Comparison of ENCODE assay signal across 8 mouse cellular contexts in the genomic region with DNA sequence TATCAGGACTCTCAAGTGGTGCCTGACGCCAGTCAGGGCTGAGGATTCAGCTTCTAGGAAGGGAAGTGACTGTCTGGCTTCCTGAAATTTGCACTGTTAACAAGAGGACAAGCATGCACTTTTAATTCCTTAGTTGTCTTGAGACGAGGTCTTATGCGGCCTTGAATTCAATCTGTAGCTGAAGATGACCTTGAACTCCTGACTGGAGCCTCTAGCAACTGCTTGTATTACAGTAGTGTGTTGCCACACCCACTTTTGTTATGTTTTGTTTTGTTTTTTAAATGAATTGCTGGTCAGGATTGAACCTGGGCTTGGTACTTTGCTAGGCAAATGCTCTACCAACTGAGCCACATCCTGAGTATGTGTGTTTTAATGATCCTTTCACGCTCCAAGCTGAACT. TPM values are rescaled to one million over a fixed set of nuclear protein-coding genes. Genes with fewer than 3 reads are reported as not detected.
DNase-seq lines count a peak whose midpoint lies in the region; ATAC-seq and TF ChIP-seq lines count a peak whose summit lies in the region.

No protein-coding gene starts in this region.

- peak overlapping the region; percentile 81 for H3K4me3 ChIP-seq in hindbrain, embryonic 11.5 days (ENCODE audit: low read depth, low read length)
- H3K4me3 ChIP-seq in hindbrain, embryonic 16.5 days (ENCODE audit: low read length) = no peak overlapping the region
- peak overlapping the region; percentile 72 for H3K4me3 ChIP-seq in bone marrow macrophage, adult 2 months (ENCODE audit: insufficient read depth, low read length)
- H3K4me3 ChIP-seq in hindbrain, embryonic 13.5 days = no peak overlapping the region; the same call in 1 of the 2 replicates
- peak overlapping the region; percentile 66 for H3K4me3 ChIP-seq in midbrain, embryonic 12.5 days
- H3K4me3 ChIP-seq in thymus, adult 2 months (ENCODE audit: control insufficient read depth, insufficient read depth, low read length) = no peak overlapping the region

- H3K27ac ChIP-seq in hindbrain, embryonic 11.5 days (ENCODE audit: low read depth, low read length) = no peak overlapping the region
- H3K27ac ChIP-seq in hindbrain, embryonic 16.5 days (ENCODE audit: low read depth, low read length) = no peak overlapping the region
- peak overlapping the region; percentile 70 for H3K27ac ChIP-seq in bone marrow macrophage, adult 2 months (ENCODE audit: insufficient read depth, low read depth, low read length)
- no peak overlapping the region for H3K27ac ChIP-seq in hindbrain, embryonic 13.5 days
- no peak overlapping the region for H3K27ac ChIP-seq in midbrain, embryonic 12.5 days (replicated peaks)
- no peak overlapping the region for H3K27ac ChIP-seq in thymus, adult 2 months (ENCODE audit: control insufficient read depth, insufficient read depth, low read length)

- no peak for TF ChIP-seq POLR2A in bone marrow macrophage, adult 2 months (IDR thresholded peaks at IDR 0.05; ENCODE audit: borderline replicate concordance, low read depth, low read length)
- TF ChIP-seq POLR2A in thymus, adult 2 months (IDR thresholded peaks at IDR 0.05; ENCODE audit: control insufficient read depth, extremely low read depth, insufficient read depth, low read length, poor library complexity) = no peak

- peak overlapping the region; percentile 89; the same call in 1 of the 2 replicates for H3K9ac ChIP-seq in hindbrain, embryonic 11.5 days (ENCODE audit: low read depth, low read length)
- H3K9ac ChIP-seq in hindbrain, embryonic 16.5 days (ENCODE audit: low read depth, low read length) = no peak overlapping the region
- peak overlapping the region; percentile 82; the same call in 1 of the 2 replicates for H3K9ac ChIP-seq in hindbrain, embryonic 13.5 days
- peak overlapping the region; percentile 84 for H3K9ac ChIP-seq in midbrain, embryonic 12.5 days (replicated peaks)

- ATAC-seq in hindbrain, embryonic 11.5 days (ENCODE audit: low FRiP score) = no peak
- ATAC-seq in hindbrain, embryonic 16.5 days = no peak
- ATAC-seq in hindbrain, embryonic 13.5 days (ENCODE audit: low FRiP score) = no peak
- ATAC-seq in midbrain, embryonic 12.5 days (ENCODE audit: low FRiP score, low read depth) = no peak

- TF ChIP-seq CTCF in bone marrow macrophage, adult 2 months (IDR thresholded peaks at IDR 0.05; ENCODE audit: low read depth, low read length) = no peak
- TF ChIP-seq CTCF in thymus, adult 2 months (IDR thresholded peaks at IDR 0.05; ENCODE audit: borderline replicate concordance, control insufficient read depth, extremely low read depth, insufficient read depth, low read length, poor library complexity) = no peak

- H3K36me3 ChIP-seq in hindbrain, embryonic 11.5 days (ENCODE audit: control insufficient read depth, insufficient read depth, low read length) = no peaks in the 10 kb centered on the region
- H3K36me3 ChIP-seq in hindbrain, embryonic 16.5 days (ENCODE audit: control insufficient read depth, insufficient read depth, low read length) = no peaks in the 10 kb centered on the region
- H3K36me3 ChIP-seq in hindbrain, embryonic 13.5 days = no peaks in the 10 kb centered on the region
- H3K36me3 ChIP-seq in midbrain, embryonic 12.5 days = 0 out of 2 replicates have a peak, but pooled peaks cover 7% of the 10 kb centered on the region
- no peaks in the 10 kb centered on the region for H3K36me3 ChIP-seq in thymus, adult 2 months (ENCODE audit: control insufficient read depth, insufficient read depth, low read length)

- peak overlapping the region; percentile 90 for H3K4me2 ChIP-seq in hindbrain, embryonic 11.5 days (replicated peaks; ENCODE audit: low read depth, low read length)
- H3K4me2 ChIP-seq in hindbrain, embryonic 16.5 days (ENCODE audit: low read length) = no peak overlapping the region
- peak overlapping the region; percentile 90 for H3K4me2 ChIP-seq in hindbrain, embryonic 13.5 days
- peak overlapping the region; percentile 75 for H3K4me2 ChIP-seq in midbrain, embryonic 12.5 days (replicated peaks)

- no peak for DNase-seq in hindbrain, embryonic 11.5 days (ENCODE audit: low spot score)
- no peak for DNase-seq in thymus, adult 2 months
- DNase-seq in thymus, postnatal 25 days = no peak
- no peak for DNase-seq in spleen, adult 18-20 months

- no peaks in the 10 kb centered on the region for H3K27me3 ChIP-seq in hindbrain, embryonic 11.5 days (ENCODE audit: control insufficient read depth, insufficient read depth, low read length)
- H3K27me3 ChIP-seq in hindbrain, embryonic 16.5 days (replicated peaks; ENCODE audit: control insufficient read depth, insufficient read depth, low read length) = no peaks in the 10 kb centered on the region
- no peaks in the 10 kb centered on the region for H3K27me3 ChIP-seq in hindbrain, embryonic 13.5 days
- H3K27me3 ChIP-seq in midbrain, embryonic 12.5 days = peaks cover 3% of the 10 kb centered on the region; the same call in 1 of the 2 replicates
- H3K27me3 ChIP-seq in thymus, adult 2 months (ENCODE audit: control insufficient read depth, insufficient read depth, low read length) = no peaks in the 10 kb centered on the region

- H3K4me1 ChIP-seq in hindbrain, embryonic 11.5 days (replicated peaks; ENCODE audit: control insufficient read depth, insufficient read depth, low read length) = no peaks in the 10 kb centered on the region; the same call in 1 of the 2 replicates
- H3K4me1 ChIP-seq in hindbrain, embryonic 16.5 days (ENCODE audit: control insufficient read depth, insufficient read depth, low read depth, low read length) = peaks cover 12% of the 10 kb centered on the region
- H3K4me1 ChIP-seq in bone marrow macrophage, adult 2 months (ENCODE audit: control insufficient read depth, insufficient read depth, low read length) = peaks cover 47% of the 10 kb centered on the region
- H3K4me1 ChIP-seq in hindbrain, embryonic 13.5 days (replicated peaks) = peaks cover 49% of the 10 kb centered on the region
- H3K4me1 ChIP-seq in midbrain, embryonic 12.5 days = peaks cover 38% of the 10 kb centered on the region
- peaks cover 54% of the 10 kb centered on the region for H3K4me1 ChIP-seq in thymus, adult 2 months (replicated peaks; ENCODE audit: control insufficient read depth, insufficient read depth, low read length)

- 79% methylated on average over 4 of the region's 4 CpGs for WGBS in hindbrain, embryonic 11.5 days
- WGBS in hindbrain, embryonic 16.5 days = 71% methylated on average over 4 of the region's 4 CpGs
- WGBS in hindbrain, embryonic 13.5 days = 74% methylated on average over 4 of the region's 4 CpGs
- WGBS in midbrain, embryonic 12.5 days = 70% methylated on average over 4 of the region's 4 CpGs
- WGBS in thymus, adult 2 months = 66% methylated on average over 4 of the region's 4 CpGs

- no peaks in the 10 kb centered on the region for H3K9me3 ChIP-seq in hindbrain, embryonic 11.5 days (ENCODE audit: control insufficient read depth, low read length)
- no peaks in the 10 kb centered on the region for H3K9me3 ChIP-seq in hindbrain, embryonic 16.5 days (ENCODE audit: control insufficient read depth, low read length)
- H3K9me3 ChIP-seq in hindbrain, embryonic 13.5 days = no peaks in the 10 kb centered on the region
- no peaks in the 10 kb centered on the region for H3K9me3 ChIP-seq in midbrain, embryonic 12.5 days

RNA-seq across cellular contexts. Expression of a gene that starts 32.5 kb away (rescaled TPM):
- 34.2 and 34.8 TPM in 2 replicates for polyA plus RNA-seq in hindbrain, embryonic 11.5 days (2014; fragmentation: Nextera tagmentation; extraction: Ambion mirVana)
- 7.7 and 10.2 TPM in 2 replicates for polyA plus RNA-seq in hindbrain, embryonic 16.5 days (2015; fragmentation: Nextera tagmentation; extraction: Ambion mirVana)
- polyA plus RNA-seq in bone marrow macrophage, adult 2 months (2012; ENCODE audit: insufficient read depth, insufficient read length, missing spikeins) = 50.6 and 53.9 TPM in 2 replicates
- 14.3 and 14.9 TPM in 2 replicates for polyA plus RNA-seq in hindbrain, embryonic 13.5 days (2015; fragmentation: Nextera tagmentation; extraction: Ambion mirVana)
- polyA plus RNA-seq in midbrain, embryonic 12.5 days (2016; fragmentation: Nextera tagmentation; extraction: Ambion mirVana) = 38.7 and 39.0 TPM in 2 replicates
- 144 and 156 TPM in 2 replicates for polyA plus RNA-seq in thymus, adult 2 months (2012; rRNA removed)

Comparison
In these comparisons a context has a peak if more than half of its experiments do, and no peak if none do; other contexts are left out.
1. H3K4me3 ChIP-seq: peak in hindbrain, embryonic 11.5 days (single experiment), bone marrow macrophage, adult 2 months (single experiment) and midbrain, embryonic 12.5 days (single experiment); none in hindbrain, embryonic 16.5 days (single experiment), hindbrain, embryonic 13.5 days (single experiment) and thymus, adult 2 months (single experiment).